ENCODE assay signal across 5 mouse cellular contexts in the genomic region with DNA sequence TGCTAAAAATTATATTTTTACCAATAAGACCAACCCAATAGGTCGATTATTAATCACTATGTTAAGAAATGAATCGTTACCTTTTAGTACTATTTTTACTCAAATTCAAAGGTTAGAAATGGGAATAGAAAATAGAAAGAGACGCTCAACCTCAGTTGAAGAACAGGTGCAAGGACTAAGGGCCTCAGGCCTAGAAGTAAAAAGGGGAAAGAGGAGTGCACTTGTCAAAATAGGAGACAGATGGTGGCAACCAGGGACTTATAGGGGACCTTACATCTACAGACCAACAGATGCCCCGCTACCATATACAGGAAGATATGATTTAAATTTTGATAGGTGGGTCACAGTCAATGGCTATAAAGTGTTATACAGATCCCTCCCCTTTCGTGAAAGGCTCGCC. TPM values are rescaled to one million over a fixed set of nuclear protein-coding genes. Genes with fewer than 3 reads are reported as not detected.
A peak's percentile ranks its signal among the peaks of the same experiment; 100 is the strongest.
DNase-seq lines count a peak whose midpoint lies in the region; ATAC-seq and TF ChIP-seq lines count a peak whose summit lies in the region.
"Not testable (repeated sequence)": the region's sequence is repeated elsewhere in the genome, so short reads cannot be mapped to it uniquely, and the experiment has no call there.

No protein-coding gene starts in this region.

- TF ChIP-seq CTCF in CH12.LX (conservative IDR thresholded peaks at IDR 0.05 in 1 of 2, IDR thresholded peaks at IDR 0.05 in 1 of 2; ENCODE audit: low read depth in 2 of 2, low read length in 2 of 2); bone marrow macrophage, adult 2 months (IDR thresholded peaks at IDR 0.05; ENCODE audit: low read depth, low read length): not testable (repeated sequence)

- H3K27ac ChIP-seq in CH12.LX (ENCODE audit: insufficient read depth, low read depth) (peak overlapping the region; percentile 99; the same call in 1 of the 2 replicates), macrophage (peak overlapping the region; percentile 44)
- peak overlapping the region; percentile 47 for H3K27ac ChIP-seq in bone marrow macrophage, adult 2 months (ENCODE audit: insufficient read depth, low read depth, low read length)

- H3K9me3 ChIP-seq in CH12.LX (replicated peaks; ENCODE audit: low read length), result not testable (repeated sequence)

- H3K4me1 ChIP-seq in CH12.LX (ENCODE audit: control insufficient read depth in 1 of 2, insufficient read depth in 2 of 2), result peaks cover 31 to 57% of the 10 kb centered on the region in 2 experiments
- peaks cover 24% of the 10 kb centered on the region for H3K4me1 ChIP-seq in bone marrow macrophage, adult 2 months (ENCODE audit: control insufficient read depth, insufficient read depth, low read length)

- not testable (repeated sequence) for H3K27me3 ChIP-seq in CH12.LX (replicated peaks)

- H3K4me2 ChIP-seq in CH12.LX (ENCODE audit: insufficient read depth, low read depth, poor library complexity, severe bottlenecking), result peak overlapping the region; percentile 42; the same call in 1 of the 2 replicates

- no CpG with 5 or more reads among the region's 6 CpGs for WGBS in macrophage (ENCODE audit: missing documents)

- H3K36me3 ChIP-seq in CH12.LX (replicated peaks in 1 of 2; ENCODE audit: control insufficient read depth in 1 of 2, insufficient read depth in 1 of 2, low read length in 1 of 2), result peaks cover 30 to 31% of the 10 kb centered on the region in 2 experiments
- not testable (repeated sequence) for H3K36me3 ChIP-seq in macrophage (ENCODE audit: inconsistent target)

- not testable (repeated sequence) for H3K9ac ChIP-seq in CH12.LX (ENCODE audit: insufficient read depth, low read depth)

- H3K4me3 ChIP-seq in CH12.LX (replicated peaks in 1 of 3; ENCODE audit: low read depth in 2 of 3, low read length in 2 of 3, poor library complexity in 1 of 3); bone marrow macrophage, adult 2 months (ENCODE audit: insufficient read depth, low read length); macrophage (ENCODE audit: inconsistent target): not testable (repeated sequence)

- in situ Hi-C loops in CH12.LX (cut with MboI; ENCODE audit: low pct_ligation_motif_present, low pct_unique_long_range_greater_than_20kb, low sequenced_read_pairs), result not testable (repeated sequence)

- ATAC-seq in granulocyte monocyte progenitor cell, adult 5-6 weeks (replicated peaks; ENCODE audit: poor library complexity, severe bottlenecking), result peak; percentile 47; the same call in 1 of the 2 replicates
- peak; percentile 45; the same call in 1 of the 2 replicates for ATAC-seq in megakaryocyte progenitor cell, adult 5-6 weeks (replicated peaks; ENCODE audit: poor library complexity)

- not testable (repeated sequence) for DNase-seq in CH12.LX (ENCODE audit: extremely low read depth)

- H3K79me2 ChIP-seq in CH12.LX (replicated peaks; ENCODE audit: control insufficient read depth, extremely low read depth, insufficient read depth, poor library complexity, severe bottlenecking) (peaks cover 43% of the 10 kb centered on the region), macrophage (ENCODE audit: inconsistent target) (peaks cover 75% of the 10 kb centered on the region)

- not testable (repeated sequence) for TF ChIP-seq POLR2A in CH12.LX (IDR thresholded peaks at IDR 0.05; ENCODE audit: low read depth, low read length); bone marrow macrophage, adult 2 months (IDR thresholded peaks at IDR 0.05; ENCODE audit: borderline replicate concordance, low read depth, low read length)

- not testable (repeated sequence) for TF ChIP-seq RAD21 in CH12.LX (IDR thresholded peaks at IDR 0.05; ENCODE audit: low read depth, low read length)

- dilution Hi-C loops in CH12.LX (cut with MboI; ENCODE audit: extremely low pct_ligation_motif_present, extremely low pct_unique_long_range_greater_than_20kb, low sequenced_read_pairs), result not testable (repeated sequence)

- not testable (repeated sequence) for TF ChIP-seq EP300 in CH12.LX (IDR thresholded peaks at IDR 0.05; ENCODE audit: low read length)

RNA-seq across cellular contexts. Expression of a gene that starts 17.9 kb away (rescaled TPM):
- total RNA-seq in CH12.LX (2012; rRNA removed) (71.4 and 129 TPM in 2 replicates), CH12.LX (2014; rRNA removed) (23.3 and 24.6 TPM in 2 replicates)
- polyA plus RNA-seq in CH12.LX (2012; ENCODE audit: insufficient read length, low read depth) (152 and 223 TPM in 2 replicates), macrophage (2018) (34.5 to 36.9 TPM (median 35.4 TPM) in 3 replicates)
- polyA plus RNA-seq in bone marrow macrophage, adult 2 months (2012; ENCODE audit: insufficient read depth, insufficient read length, missing spikeins), result 53.0 and 59.7 TPM in 2 replicates
- 73.0 and 78.4 TPM in 2 replicates for total RNA-seq in granulocyte monocyte progenitor cell, adult 5-6 weeks (2014; fragmentation: Nextera tagmentation)
- 22.0 and 28.4 TPM in 2 replicates for total RNA-seq in granulocyte monocyte progenitor cell, adult 5-6 weeks (2017)
- total RNA-seq in macrophage (2018; cell fraction: chromatin; rRNA removed), result 100 to 1,000 TPM in 16 of 26 experiments, 10 to 100 TPM in 10; 19.8 to 277 (median 119) TPM
- 10 to 100 TPM; 44.6 to 93.4 (median 63.3) TPM for total RNA-seq in macrophage (2018; cell fraction: cytosol; rRNA removed)
- 100 to 1,000 TPM in 9 of 26 experiments, 10 to 100 TPM in 17; 29.9 to 258 (median 87.1) TPM for total RNA-seq in macrophage (2018; cell fraction: nucleus; rRNA removed)
- 42.3 and 51.4 TPM in 2 replicates for total RNA-seq in megakaryocyte progenitor cell, adult 5-6 weeks (2015)
- total RNA-seq in megakaryocyte progenitor cell, adult 5-6 weeks (2017), result 24.4 and 25.7 TPM in 2 replicates

RNA-seq across cellular contexts. Expression of a gene that starts 48.1 kb away (rescaled TPM):
- total RNA-seq in CH12.LX (2012; rRNA removed), result 24.4 and 26.5 TPM in 2 replicates
- total RNA-seq in CH12.LX (2014; rRNA removed), result 11.6 and 13.8 TPM in 2 replicates
- 26.0 and 35.4 TPM in 2 replicates for polyA plus RNA-seq in CH12.LX (2012; ENCODE audit: insufficient read length, low read depth)
- polyA plus RNA-seq in bone marrow macrophage, adult 2 months (2012; ENCODE audit: insufficient read depth, insufficient read length, missing spikeins), result 41.5 and 58.1 TPM in 2 replicates
- 21.1 and 34.2 TPM in 2 replicates for total RNA-seq in granulocyte monocyte progenitor cell, adult 5-6 weeks (2014; fragmentation: Nextera tagmentation)
- total RNA-seq in granulocyte monocyte progenitor cell, adult 5-6 weeks (2017), result 15.6 and 16.3 TPM in 2 replicates
- total RNA-seq in macrophage (2018; cell fraction: chromatin; rRNA removed), result 100 to 1,000 TPM in 20 of 26 experiments, 10 to 100 TPM in 6; 40.3 to 320 (median 186) TPM
- 100 to 1,000 TPM in 14 of 26 experiments, 10 to 100 TPM in 12; 40.9 to 189 (median 109) TPM for total RNA-seq in macrophage (2018; cell fraction: cytosol; rRNA removed)
- total RNA-seq in macrophage (2018; cell fraction: nucleus; rRNA removed), result 100 to 1,000 TPM in 20 of 26 experiments, 10 to 100 TPM in 6; 47.0 to 265 (median 151) TPM
- polyA plus RNA-seq in macrophage (2018), result 89.8 to 107 TPM (median 90.1 TPM) in 3 replicates
- 11.5 and 11.7 TPM in 2 replicates for total RNA-seq in megakaryocyte progenitor cell, adult 5-6 weeks (2015)
- 16.5 and 25.2 TPM in 2 replicates for total RNA-seq in megakaryocyte progenitor cell, adult 5-6 weeks (2017)

Comparison
In these comparisons a context has a peak if more than half of its experiments do, and no peak if none do; other contexts are left out.
1. H3K27ac ChIP-seq: peak in every context shown above with its lines; median percentile 99 in CH12.LX; 47 in bone marrow macrophage, adult 2 months; 44 in macrophage.